Mouse (Mus musculus): ENCODE results near the gene Arhgap44. TPM values are rescaled to one million over a fixed set of nuclear protein-coding genes. Genes with fewer than 3 reads are reported as not detected.

Gene Arhgap44
- total and polyA plus RNA-seq, 3 experiments: 14.9 to 26.6 (median 21.8) TPM

GRCm38 (mm10) chr11:65161881-65162766, 637 bp downstream of the Arhgap44 start:
- peak overlapping the region; percentile 71 for H3K4me3 ChIP-seq
- H3K9ac ChIP-seq (ENCODE audit: low read depth, low read length): peak overlapping the region; percentile 87
- peak overlapping the region; percentile 72 for H3K27ac ChIP-seq
- no peaks in the 10 kb centered on the region for H3K79me2 ChIP-seq (replicated peaks; ENCODE audit: control insufficient read depth, insufficient read depth, low read length)
- no peaks in the 10 kb centered on the region for H3K36me3 ChIP-seq (ENCODE audit: control insufficient read depth, insufficient read depth, low read length)
- intact Hi-C loops (cut with DNase I): no loop called here
- no peak for TF ChIP-seq CTCF (IDR thresholded peaks at IDR 0.05)
- no peak for TF ChIP-seq POLR2A (IDR thresholded peaks at IDR 0.05; ENCODE audit: insufficient read depth, low read depth, low read length)
- no peak for TF ChIP-seq EP300 (IDR thresholded peaks at IDR 0.05; ENCODE audit: insufficient read depth, low read depth, low read length)
- peak in 1 of 2 experiments; percentile 16 for DNase-seq
- 4% methylated on average over 49 of the region's 49 CpGs for WGBS
- H3K27me3 ChIP-seq (ENCODE audit: control insufficient read depth, insufficient read depth, low read length): no peaks in the 10 kb centered on the region
- H3K4me1 ChIP-seq (ENCODE audit: control insufficient read depth, insufficient read depth, low read length): peaks cover 2% of the 10 kb centered on the region; the same call in 1 of the 2 replicates

DNA sequence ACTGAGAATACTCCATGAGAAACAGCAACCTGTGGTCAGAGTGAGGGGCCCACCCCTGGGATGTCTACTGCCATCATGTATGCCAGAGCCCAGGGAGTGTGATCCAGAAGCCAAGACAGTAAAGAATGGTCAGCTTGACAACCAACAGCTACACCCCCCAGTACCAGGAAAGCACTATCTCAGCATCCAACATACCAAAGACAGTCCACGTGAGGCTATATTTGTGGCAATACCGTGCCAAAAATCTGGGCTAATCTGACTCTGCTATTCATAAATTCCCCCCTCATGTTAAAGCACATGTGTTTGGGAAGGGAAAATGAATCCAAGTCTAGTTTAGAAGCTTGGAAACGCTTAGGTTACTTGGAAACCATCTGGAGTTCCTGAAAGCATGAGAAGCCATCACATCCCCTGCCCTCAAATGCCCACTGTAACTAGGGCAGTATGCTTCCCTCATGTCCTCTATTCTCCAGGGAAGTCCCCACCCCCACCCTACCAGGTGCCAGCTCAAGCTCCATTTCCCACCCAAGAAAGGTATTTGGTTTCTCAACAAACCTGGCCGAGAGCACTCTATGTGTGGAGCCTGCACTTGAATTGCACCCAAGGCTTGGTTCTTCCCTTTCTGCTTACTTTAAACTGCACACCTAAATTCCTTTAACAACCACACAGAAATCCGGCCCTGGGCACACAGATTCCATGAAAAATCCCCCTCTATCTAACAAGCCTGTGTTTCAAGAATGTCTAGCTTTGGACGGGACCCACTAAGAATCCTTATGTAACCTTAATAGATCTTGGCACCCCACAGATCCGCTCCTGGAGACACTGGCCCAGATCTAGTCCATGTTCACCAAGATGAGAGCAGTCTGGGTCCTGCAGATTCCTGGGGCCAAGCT, 1.5 kb downstream of the Arhgap44 start:
- no peak for TF ChIP-seq POLR2A (IDR thresholded peaks at IDR 0.05; ENCODE audit: insufficient read depth, low read depth, low read length)
- TF ChIP-seq EP300 (IDR thresholded peaks at IDR 0.05; ENCODE audit: insufficient read depth, low read depth, low read length): no peak
- TF ChIP-seq CTCF (IDR thresholded peaks at IDR 0.05): no peak
- 46% methylated on average over 7 of the region's 7 CpGs for whole genome bisulfite sequencing
- Histone ChIP-seq H3K9ac (ENCODE audit: low read depth, low read length) (no peak overlapping the region), H3K36me3 (ENCODE audit: control insufficient read depth, insufficient read depth, low read length) (no peaks in the 10 kb centered on the region), H3K4me1 (ENCODE audit: control insufficient read depth, insufficient read depth, low read length) (peaks cover 2% of the 10 kb centered on the region; the same call in 1 of the 2 replicates), H3K27ac (no peak overlapping the region), H3K4me3 (no peak overlapping the region; the same call in 1 of the 2 replicates), H3K79me2 (replicated peaks; ENCODE audit: control insufficient read depth, insufficient read depth, low read length) (no peaks in the 10 kb centered on the region), H3K27me3 (ENCODE audit: control insufficient read depth, insufficient read depth, low read length) (no peaks in the 10 kb centered on the region)
- DNase-seq: peak in 1 of 2 experiments; percentile 13
- intact Hi-C loops (cut with DNase I): no loop called here

DNA sequence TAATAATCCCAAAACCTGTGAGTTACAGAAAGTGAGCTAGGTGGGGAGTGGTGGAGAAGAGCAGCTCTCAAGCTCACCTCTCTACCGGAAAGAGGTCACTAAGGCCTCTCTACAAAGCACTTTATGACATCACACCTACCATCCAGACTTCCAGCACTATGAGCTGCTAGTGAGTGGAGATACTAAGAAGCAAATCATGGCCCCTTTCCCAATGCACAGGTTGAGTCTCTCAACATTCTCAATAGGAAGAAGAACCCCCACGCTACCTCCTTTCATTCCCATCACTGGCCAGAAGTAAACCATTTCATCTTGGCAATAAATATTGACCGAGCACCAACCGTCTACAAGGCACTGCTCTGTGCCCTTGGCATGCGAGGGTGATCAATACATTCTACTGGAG, 3.0 kb downstream of the Arhgap44 start, which contains the start of gene 1700086D15Rik:
Gene 1700086D15Rik, minus strand, starts transcription at position 101 of the 400 bp plus-strand sequence.
- intact Hi-C loops (cut with DNase I): no loop called here
- no peak within 1 kb of the TSS for H3K27ac ChIP-seq
- H3K36me3 ChIP-seq (ENCODE audit: control insufficient read depth, insufficient read depth, low read length): no peaks in the 10 kb centered on the region
- TF ChIP-seq POLR2A (IDR thresholded peaks at IDR 0.05; ENCODE audit: insufficient read depth, low read depth, low read length) (no peak), CTCF (IDR thresholded peaks at IDR 0.05) (no peak), EP300 (IDR thresholded peaks at IDR 0.05; ENCODE audit: insufficient read depth, low read depth, low read length) (no peak)
- no peak within 1 kb of the TSS for H3K4me3 ChIP-seq
- no peaks in the 10 kb centered on the region for H3K79me2 ChIP-seq (replicated peaks; ENCODE audit: control insufficient read depth, insufficient read depth, low read length)
- H3K9ac ChIP-seq (ENCODE audit: low read depth, low read length): no peak within 1 kb of the TSS
- WGBS: 91% methylated on average over 5 of the region's 5 CpGs
- H3K27me3 ChIP-seq (ENCODE audit: control insufficient read depth, insufficient read depth, low read length): no peaks in the 10 kb centered on the region
- no peak for DNase-seq
- H3K4me1 ChIP-seq (ENCODE audit: control insufficient read depth, insufficient read depth, low read length): peaks cover 2% of the 10 kb centered on the region; the same call in 1 of the 2 replicates

- DNase-seq: no peak
- Histone ChIP-seq H3K4me3 (no peak overlapping the region), H3K4me1 (ENCODE audit: control insufficient read depth, insufficient read depth, low read length) (peaks cover 2% of the 10 kb centered on the region; the same call in 1 of the 2 replicates), H3K79me2 (replicated peaks; ENCODE audit: control insufficient read depth, insufficient read depth, low read length) (no peaks in the 10 kb centered on the region), H3K27ac (no peak overlapping the region), H3K27me3 (ENCODE audit: control insufficient read depth, insufficient read depth, low read length) (no peaks in the 10 kb centered on the region), H3K9ac (ENCODE audit: low read depth, low read length) (no peak overlapping the region), H3K36me3 (ENCODE audit: control insufficient read depth, insufficient read depth, low read length) (no peaks in the 10 kb centered on the region)
- intact Hi-C loops (cut with DNase I): no loop called here
- no peak for TF ChIP-seq EP300 (IDR thresholded peaks at IDR 0.05; ENCODE audit: insufficient read depth, low read depth, low read length)
- TF ChIP-seq CTCF (IDR thresholded peaks at IDR 0.05): no peak
- TF ChIP-seq POLR2A (IDR thresholded peaks at IDR 0.05; ENCODE audit: insufficient read depth, low read depth, low read length): no peak
- 93% methylated on average over 5 of the region's 5 CpGs for WGBS
These were observed 4.1 kb downstream of the Arhgap44 start for GRCm38 (mm10) chr11:65158658-65158990.

DNA sequence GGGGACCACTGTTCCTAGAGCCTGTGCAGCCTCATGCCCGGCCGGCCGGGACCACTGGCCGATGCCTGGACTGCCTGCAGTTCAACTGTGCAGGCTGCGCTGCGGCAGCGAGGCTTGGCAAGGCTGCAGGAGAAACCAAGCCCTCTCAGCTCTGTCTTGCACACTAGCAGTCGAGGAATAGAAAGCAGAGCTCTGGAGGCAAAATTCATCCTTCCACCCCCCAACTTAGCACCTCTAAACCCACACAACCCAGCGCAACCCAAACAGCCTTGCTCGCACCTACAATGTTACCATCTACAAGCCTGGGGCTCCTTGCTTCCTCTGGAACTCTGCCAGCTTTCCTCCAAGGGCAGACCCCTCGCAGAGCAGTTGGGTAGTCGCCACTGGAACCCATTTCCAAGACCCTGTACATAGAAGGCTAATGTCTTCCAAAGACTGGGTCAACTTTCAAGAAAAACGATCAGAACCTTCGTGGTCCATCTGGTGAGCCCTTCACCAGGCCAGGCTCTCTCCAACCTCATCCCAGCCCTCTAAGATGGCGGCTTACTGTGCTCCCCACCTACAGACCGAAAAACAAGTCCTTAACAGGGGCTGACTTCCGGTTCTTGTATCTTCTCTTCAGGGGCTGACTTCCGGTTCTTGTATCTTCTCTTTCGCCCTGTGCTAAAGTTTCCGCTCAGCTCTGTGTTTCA, 4.6 kb downstream of the Arhgap44 start:
- no peak overlapping the region for H3K9ac ChIP-seq (ENCODE audit: low read depth, low read length)
- no peaks in the 10 kb centered on the region for H3K36me3 ChIP-seq (ENCODE audit: control insufficient read depth, insufficient read depth, low read length)
- WGBS: 88% methylated on average over 20 of the region's 20 CpGs
- no peak for DNase-seq
- TF ChIP-seq POLR2A (IDR thresholded peaks at IDR 0.05; ENCODE audit: insufficient read depth, low read depth, low read length): no peak
- no peak for TF ChIP-seq CTCF (IDR thresholded peaks at IDR 0.05)
- no peak for TF ChIP-seq EP300 (IDR thresholded peaks at IDR 0.05; ENCODE audit: insufficient read depth, low read depth, low read length)
- H3K27me3 ChIP-seq (ENCODE audit: control insufficient read depth, insufficient read depth, low read length): no peaks in the 10 kb centered on the region
- H3K4me1 ChIP-seq (ENCODE audit: control insufficient read depth, insufficient read depth, low read length): peaks cover 2% of the 10 kb centered on the region; the same call in 1 of the 2 replicates
- intact Hi-C loops (cut with DNase I): no loop called here
- no peak overlapping the region for H3K27ac ChIP-seq
- H3K4me3 ChIP-seq: no peak overlapping the region
- H3K79me2 ChIP-seq (replicated peaks; ENCODE audit: control insufficient read depth, insufficient read depth, low read length): no peaks in the 10 kb centered on the region

Measured in heart, adult 2 months (tissue).